Mouse (Mus musculus): ENCODE results near the gene Snx25.

Gene Snx25

GRCm38 (mm10) chr8:46010746-46011680, 140.9 kb downstream of the Snx25 start:
- peak; percentile 64 for DNase-seq (ENCODE audit: low read depth, low spot score)

- no peak for DNase-seq (ENCODE audit: low read depth, low spot score)
These were observed 141.7 kb downstream of the Snx25 start for GRCm38 (mm10) chr8:46010306-46010705.

- no peak for DNase-seq (ENCODE audit: low read depth, low spot score)
These were observed 144.8 kb downstream of the Snx25 start for GRCm38 (mm10) chr8:46007050-46007672.

- DNase-seq (ENCODE audit: low read depth, low spot score): no peak
These were observed 146.4 kb downstream of the Snx25 start, which contains the start of gene Ankrd37 for GRCm38 (mm10) chr8:46005596-46005995. Gene Ankrd37 (minus strand): TSS chr8:46005707.

GRCm38 (mm10) chr8:45999784-46000705, 151.9 kb downstream of the Snx25 start:
- peak; percentile 95 for DNase-seq (ENCODE audit: low read depth, low spot score)

GRCm38 (mm10) chr8:45999138-45999783, 152.7 kb downstream of the Snx25 start, which contains the start of gene Lrp2bp:
Gene Lrp2bp (plus strand): TSS chr8:45999303.
- DNase-seq (ENCODE audit: low read depth, low spot score): no peak

- no peak for DNase-seq (ENCODE audit: low read depth, low spot score)
These were observed 153.7 kb downstream of the Snx25 start for GRCm38 (mm10) chr8:45998228-45998627.

GRCm38 (mm10) chr8:45995576-45995975, 156.4 kb downstream of the Snx25 start:
- DNase-seq (ENCODE audit: low read depth, low spot score): no peak

GRCm38 (mm10) chr8:45994111-45994510, 157.8 kb downstream of the Snx25 start:
- DNase-seq (ENCODE audit: low read depth, low spot score): no peak

- DNase-seq (ENCODE audit: low read depth, low spot score): no peak
These were observed 161.2 kb downstream of the Snx25 start for GRCm38 (mm10) chr8:45990631-45991310.

- DNase-seq (ENCODE audit: low read depth, low spot score): no peak
These were observed 163.8 kb downstream of the Snx25 start for GRCm38 (mm10) chr8:45988189-45988588.

- DNase-seq (ENCODE audit: low read depth, low spot score): no peak
These were observed 165.3 kb downstream of the Snx25 start for GRCm38 (mm10) chr8:45986665-45987064.

Measured in telencephalon, adult 2 months (tissue).